Mouse (Mus musculus) midbrain, embryonic 16.5 days (tissue): ENCODE measurements around the gene Olfr1357. TPM values are rescaled to one million over a fixed set of nuclear protein-coding genes. Genes with fewer than 3 reads are reported as not detected.

Experiments
- ATAC-seq: fragments of 200-750 bp; cut with Nextera tagmentation; 2 replicates; pipeline ENCODE4 v1.8.0; 2017; ENCODE audit warnings: moderate TSS enrichment
- H3K27ac ChIP-seq: fragments of 300-500 bp; sonication (generic); 2 replicates; pipeline ENCODE4 v1.5.1; 2014; ENCODE audit warnings: mild to moderate bottlenecking, low read length, mixed read lengths
- H3K27me3 ChIP-seq: fragments of 300-500 bp; sonication (generic); 2 replicates; pipeline ENCODE4 v1.6.1; 2014; ENCODE audit warnings: low read depth, low read length, mixed read lengths; ENCODE audit not compliant: control insufficient read depth, insufficient read depth
- H3K36me3 ChIP-seq: fragments of 300-500 bp; sonication (generic); 2 replicates; pipeline ENCODE4 v1.6.1; 2014; ENCODE audit warnings: mild to moderate bottlenecking, low read length, moderate library complexity, mixed read lengths; ENCODE audit not compliant: control insufficient read depth, insufficient read depth
- H3K4me1 ChIP-seq: fragments of 300-500 bp; sonication (generic); 2 replicates; pipeline ENCODE4 v1.6.1; 2014; ENCODE audit warnings: mild to moderate bottlenecking, low read length, mixed read lengths; ENCODE audit not compliant: control insufficient read depth, insufficient read depth
- H3K4me2 ChIP-seq: fragments of 300-500 bp; sonication (generic); 2 replicates; pipeline ENCODE4 v1.6.1; 2014; ENCODE audit warnings: mild to moderate bottlenecking, low read length, mixed read lengths
- H3K4me3 ChIP-seq: fragments of 300-500 bp; sonication (generic); 2 replicates; pipeline ENCODE4 v1.5.1; 2014; ENCODE audit warnings: low read depth, mild to moderate bottlenecking, low read length, moderate library complexity, mixed read lengths
- H3K9ac ChIP-seq: fragments of 300-500 bp; sonication (generic); 2 replicates; pipeline ENCODE4 v1.6.1; 2014; ENCODE audit warnings: low read depth, low read length, mixed read lengths
- H3K9me3 ChIP-seq: fragments of 300-500 bp; sonication (generic); replicated peaks from 2 replicates; pipeline ENCODE4 v1.6.1; 2014; ENCODE audit warnings: mild to moderate bottlenecking, low read length, mixed read lengths; ENCODE audit not compliant: control insufficient read depth, poor library complexity, severe bottlenecking
- WGBS: fragments of 180-500 bp; shearing (Covaris S2); extraction: QIAGEN DNeasy Blood & Tissue Kit; methylation state at CpG from one replicate; pipeline ENCODE4 v1.1.7; 2014; 5-methylcytosine and 5-hydroxymethylcytosine counted together
- polyA plus RNA-seq: library from polyadenylated mRNA; unstranded; fragments of >200 nt; fragmentation: Nextera tagmentation; extraction: Ambion mirVana; gene quantifications from 2 replicates; pipeline ENCODE4 v1.2.1, GENCODE M21; 2015

The Olfr1357 gene
- polyA plus RNA-seq, 1 experiment from 2014 or later = not detected

- ATAC-seq = no peak
- Histone ChIP-seq H3K27me3 (peaks cover 2% of the 10 kb centered on the region; the same call in 1 of the 2 replicates), H3K27ac (no peak overlapping the region), H3K4me3 (no peak overlapping the region), H3K36me3 (no peaks in the 10 kb centered on the region), H3K9ac (no peak overlapping the region), H3K9me3 (no peaks in the 10 kb centered on the region), H3K4me2 (no peak overlapping the region), H3K4me1 (peaks cover 10% of the 10 kb centered on the region)
Observed at GRCm38 (mm10) chr10:78594566-78594965, 23.3 kb downstream of the Olfr1357 start.

GRCm38 (mm10) chr10:78594157-78594556 is 23.7 kb downstream of the Olfr1357 start:
- Histone ChIP-seq H3K4me2 (no peak overlapping the region), H3K4me1 (peaks cover 10% of the 10 kb centered on the region), H3K4me3 (no peak overlapping the region), H3K36me3 (no peaks in the 10 kb centered on the region), H3K9ac (no peak overlapping the region), H3K27me3 (peaks cover 2% of the 10 kb centered on the region; the same call in 1 of the 2 replicates), H3K9me3 (no peaks in the 10 kb centered on the region), H3K27ac (no peak overlapping the region)
- 70% methylated on average over 6 of the region's 6 CpGs for WGBS
- no peak for ATAC-seq

DNA sequence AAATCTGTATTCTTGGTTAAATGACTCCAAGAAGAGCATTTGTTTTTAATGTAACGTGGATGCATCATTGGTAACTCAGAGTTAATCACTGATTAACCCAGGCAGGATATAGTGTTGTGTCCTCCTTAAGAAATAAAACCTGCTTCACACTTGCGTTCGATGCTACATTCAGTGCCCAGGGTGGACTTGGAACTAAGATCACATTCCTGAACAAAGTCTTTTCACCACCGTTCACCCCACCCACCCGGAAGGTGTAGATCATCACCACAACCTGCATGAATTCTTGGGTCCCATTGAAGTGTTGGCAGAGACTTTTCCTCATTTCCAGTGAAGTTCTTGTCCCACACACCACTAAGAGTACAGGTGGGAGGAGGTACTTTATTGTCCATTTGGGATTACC is 24.1 kb downstream of the Olfr1357 start:
- H3K9ac ChIP-seq = no peak overlapping the region
- 93% methylated on average over 5 of the region's 5 CpGs for WGBS
- no peak overlapping the region for H3K4me2 ChIP-seq
- no peaks in the 10 kb centered on the region for H3K9me3 ChIP-seq
- H3K4me1 ChIP-seq = peaks cover 10% of the 10 kb centered on the region
- no peaks in the 10 kb centered on the region for H3K36me3 ChIP-seq
- H3K27ac ChIP-seq = no peak overlapping the region
- peaks cover 2% of the 10 kb centered on the region; the same call in 1 of the 2 replicates for H3K27me3 ChIP-seq
- H3K4me3 ChIP-seq = no peak overlapping the region
- ATAC-seq = no peak

DNA sequence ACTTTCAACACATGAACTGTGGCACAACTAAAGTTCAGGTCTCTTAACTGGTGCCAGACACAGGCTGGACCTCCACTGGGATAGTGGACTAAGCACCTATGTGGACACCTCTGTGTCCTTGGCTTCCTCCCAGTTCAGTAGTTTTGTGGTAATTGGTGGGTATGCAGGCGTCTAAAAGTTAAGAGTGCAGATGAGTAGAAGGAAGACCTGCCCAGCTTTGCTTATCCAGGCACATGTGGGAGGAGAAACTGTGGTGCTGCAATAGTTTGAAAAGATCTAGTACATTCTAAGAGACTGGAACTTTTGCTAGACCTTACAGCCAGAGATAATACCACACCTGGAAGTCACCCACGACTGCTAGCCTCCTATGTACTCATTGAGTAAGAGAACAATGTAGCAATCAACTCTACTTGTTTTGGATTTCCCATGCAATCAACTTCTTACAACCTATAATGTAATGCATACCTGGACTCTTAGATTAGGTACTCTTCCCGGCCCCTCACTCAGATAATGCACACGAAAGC is 25.0 kb downstream of the Olfr1357 start:
- H3K36me3 ChIP-seq = no peaks in the 10 kb centered on the region
- ATAC-seq = no peak
- H3K9ac ChIP-seq = no peak overlapping the region
- H3K4me1 ChIP-seq = peaks cover 10% of the 10 kb centered on the region
- H3K27me3 ChIP-seq = peaks cover 2% of the 10 kb centered on the region; the same call in 1 of the 2 replicates
- no peak overlapping the region for H3K4me2 ChIP-seq
- H3K4me3 ChIP-seq = no peak overlapping the region
- 91% methylated on average over 4 of the region's 4 CpGs for WGBS
- no peak overlapping the region for H3K27ac ChIP-seq
- no peaks in the 10 kb centered on the region for H3K9me3 ChIP-seq

DNA sequence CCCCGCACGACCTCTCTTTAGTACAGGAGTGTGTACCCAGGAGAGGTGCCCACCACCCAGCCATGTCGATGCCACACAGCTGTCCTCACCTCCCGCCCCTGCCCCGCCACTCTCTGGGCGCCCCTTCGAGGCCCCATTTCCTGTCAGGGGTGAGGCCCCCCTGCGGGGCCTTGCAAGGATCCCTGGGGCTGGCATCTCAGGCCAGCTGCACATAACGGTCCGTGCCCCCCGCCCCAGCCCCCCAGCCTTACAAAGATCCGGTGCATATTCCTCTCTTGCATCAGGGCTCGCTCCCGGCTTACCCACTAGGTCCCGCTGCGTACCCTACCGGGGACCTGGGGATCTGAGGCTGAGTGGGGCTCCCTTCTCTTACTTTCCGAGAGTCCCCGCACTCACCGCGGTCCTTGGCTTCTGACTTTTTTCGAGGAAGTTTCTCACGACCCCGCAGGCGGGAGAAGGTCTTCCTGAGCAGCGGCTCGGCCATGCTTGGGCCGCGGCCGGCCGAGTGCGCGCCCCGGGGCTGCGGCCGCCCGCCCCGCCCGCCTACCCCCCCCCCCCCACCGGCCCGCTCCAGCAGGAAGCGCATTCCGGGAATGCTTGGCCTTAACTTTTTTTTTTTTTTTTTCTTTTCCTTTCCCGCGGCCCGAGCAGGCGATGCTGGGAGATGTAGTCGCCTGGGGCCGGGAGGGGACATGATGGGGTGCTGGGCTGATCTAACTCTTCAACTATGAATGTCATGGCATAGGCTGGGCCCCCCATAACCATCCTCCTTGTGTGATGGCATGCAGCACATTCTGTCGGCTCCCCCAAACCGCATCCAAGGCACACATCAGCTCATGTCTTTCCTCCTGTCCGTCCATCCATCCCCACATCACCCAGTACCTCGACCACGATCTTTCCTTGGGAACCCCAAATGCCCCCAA is 26.2 kb downstream of the Olfr1357 start, which contains the start of gene Syde1:
TSS of gene Syde1 (minus strand) at position 559 of the 923 bp plus-strand sequence.
- Histone ChIP-seq H3K4me2 (peak within 1 kb of the TSS; percentile 77), H3K9me3 (no peaks in the 10 kb centered on the region), H3K4me1 (peaks cover 10% of the 10 kb centered on the region), H3K9ac (peak within 1 kb of the TSS; percentile 61), H3K27ac (no peak within 1 kb of the TSS; the same call in 1 of the 2 replicates), H3K36me3 (no peaks in the 10 kb centered on the region), H3K27me3 (peaks cover 2% of the 10 kb centered on the region; the same call in 1 of the 2 replicates), H3K4me3 (peak within 1 kb of the TSS; percentile 44)
- WGBS = 3% methylated on average over 35 of the region's 54 CpGs
- peak; percentile 64 for ATAC-seq

- Histone ChIP-seq H3K27me3 (peaks cover 2% of the 10 kb centered on the region; the same call in 1 of the 2 replicates), H3K9me3 (no peaks in the 10 kb centered on the region), H3K36me3 (no peaks in the 10 kb centered on the region), H3K4me2 (peak overlapping the region; percentile 77), H3K4me1 (peaks cover 10% of the 10 kb centered on the region), H3K4me3 (peak overlapping the region; percentile 44), H3K27ac (no peak overlapping the region; the same call in 1 of the 2 replicates), H3K9ac (0 out of 2 replicates have a peak overlapping the region, but pooled peaks have one; percentile 23)
- WGBS = 54% methylated on average over 9 of the region's 9 CpGs
- no peak for ATAC-seq
Observed at GRCm38 (mm10) chr10:78590744-78591143, 27.1 kb downstream of the Olfr1357 start.

DNA sequence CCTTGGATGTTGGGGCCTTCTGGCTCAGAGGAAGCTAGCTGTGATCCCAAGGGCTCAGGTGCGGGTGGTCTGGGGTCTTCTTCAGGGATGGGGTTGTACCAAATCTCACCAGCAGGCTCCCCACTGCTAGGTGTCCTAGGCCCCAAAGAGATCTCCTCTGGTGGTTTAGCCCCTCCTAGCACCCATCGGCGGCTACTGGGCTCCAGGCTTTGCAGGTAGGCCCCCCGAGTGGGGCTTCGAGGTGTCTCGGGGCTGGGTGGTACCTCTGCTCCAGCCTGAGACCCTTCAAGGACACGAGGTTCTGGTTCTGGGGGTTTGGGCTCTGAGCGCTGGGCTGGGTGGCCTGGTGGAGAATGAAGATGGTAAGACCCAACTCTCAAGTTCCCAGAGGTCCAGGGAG is 28.0 kb downstream of the Olfr1357 start:
- WGBS = 95% methylated on average over 8 of the region's 8 CpGs
- Histone ChIP-seq H3K36me3 (no peaks in the 10 kb centered on the region), H3K27me3 (peaks cover 2% of the 10 kb centered on the region; the same call in 1 of the 2 replicates), H3K27ac (no peak overlapping the region), H3K4me2 (no peak overlapping the region), H3K9ac (no peak overlapping the region), H3K9me3 (no peaks in the 10 kb centered on the region), H3K4me3 (no peak overlapping the region), H3K4me1 (peaks cover 10% of the 10 kb centered on the region)
- ATAC-seq = no peak

- Histone ChIP-seq H3K9ac (no peak overlapping the region), H3K27me3 (peaks cover 2% of the 10 kb centered on the region; the same call in 1 of the 2 replicates), H3K4me2 (no peak overlapping the region), H3K4me3 (no peak overlapping the region), H3K36me3 (no peaks in the 10 kb centered on the region), H3K9me3 (no peaks in the 10 kb centered on the region), H3K27ac (no peak overlapping the region), H3K4me1 (peaks cover 10% of the 10 kb centered on the region)
- no peak for ATAC-seq
- WGBS = 97% methylated on average over 18 of the region's 18 CpGs
Observed at GRCm38 (mm10) chr10:78589291-78589690, 28.6 kb downstream of the Olfr1357 start.

- Histone ChIP-seq H3K27ac (no peak overlapping the region), H3K27me3 (no peaks in the 10 kb centered on the region), H3K4me3 (no peak overlapping the region), H3K9me3 (no peaks in the 10 kb centered on the region), H3K4me2 (no peak overlapping the region), H3K4me1 (no peaks in the 10 kb centered on the region), H3K36me3 (peaks cover 2% of the 10 kb centered on the region; the same call in 1 of the 2 replicates), H3K9ac (no peak overlapping the region)
- 96% methylated on average over 13 of the region's 13 CpGs for WGBS
- no peak for ATAC-seq
Observed at GRCm38 (mm10) chr10:78586026-78586425, 31.8 kb downstream of the Olfr1357 start.
